Mouse (Mus musculus) forebrain, embryonic 13.5 days (tissue): Measurements from ENCODE around the gene Cpa2. TPM values are rescaled to one million over a fixed set of nuclear protein-coding genes. Genes with fewer than 3 reads are reported as not detected.

Experiments used
- ATAC-seq: fragments of 200-750 bp; cut with Nextera tagmentation; 2 replicates; pipeline ENCODE4 v1.8.0; 2017
- H3K27ac ChIP-seq: fragments of 300-500 bp; sonication (generic); 2 replicates; pipeline ENCODE4 v1.5.1; 2015; ENCODE audit warnings: inconsistent platforms, mild to moderate bottlenecking, moderate library complexity
- H3K27me3 ChIP-seq: fragments of 300-500 bp; sonication (generic); 2 replicates; pipeline ENCODE4 v1.6.1; 2015; ENCODE audit warnings: mild to moderate bottlenecking, inconsistent platforms
- H3K36me3 ChIP-seq: fragments of 300-500 bp; sonication (generic); 2 replicates; pipeline ENCODE4 v1.6.1; 2015; ENCODE audit warnings: mild to moderate bottlenecking, inconsistent platforms; ENCODE audit not compliant: poor library complexity, severe bottlenecking
- H3K4me1 ChIP-seq: fragments of 300-500 bp; sonication (generic); 2 replicates; pipeline ENCODE4 v1.6.1; 2015; ENCODE audit warnings: inconsistent platforms
- H3K4me2 ChIP-seq: fragments of 300-500 bp; sonication (generic); 2 replicates; pipeline ENCODE4 v1.6.1; 2015; ENCODE audit warnings: inconsistent platforms, mild to moderate bottlenecking, moderate library complexity
- H3K4me3 ChIP-seq: fragments of 300-500 bp; sonication (generic); 2 replicates; pipeline ENCODE4 v1.5.1; 2015; ENCODE audit warnings: mild to moderate bottlenecking, inconsistent platforms
- H3K9ac ChIP-seq: fragments of 300-500 bp; sonication (generic); 2 replicates; pipeline ENCODE4 v1.6.1; 2015; ENCODE audit warnings: mild to moderate bottlenecking, inconsistent platforms
- H3K9me3 ChIP-seq: fragments of 300-500 bp; sonication (generic); replicated peaks from 2 replicates; pipeline ENCODE4 v1.6.1; 2016; ENCODE audit warnings: inconsistent platforms
- WGBS: fragments of 180-500 bp; shearing (Covaris S2); methylation state at CpG from one replicate; pipeline ENCODE4 v1.1.7; 2015; 5-methylcytosine and 5-hydroxymethylcytosine counted together
- polyA plus RNA-seq: library from polyadenylated mRNA; unstranded; fragments of >200 nt; fragmentation: Nextera tagmentation; extraction: Ambion mirVana; gene quantifications from 2 replicates; pipeline ENCODE4 v1.2.1, GENCODE M21; 2015

Cpa2 gene
- polyA plus RNA-seq, 1 experiment from 2014 or later: 5.2 TPM

DNA sequence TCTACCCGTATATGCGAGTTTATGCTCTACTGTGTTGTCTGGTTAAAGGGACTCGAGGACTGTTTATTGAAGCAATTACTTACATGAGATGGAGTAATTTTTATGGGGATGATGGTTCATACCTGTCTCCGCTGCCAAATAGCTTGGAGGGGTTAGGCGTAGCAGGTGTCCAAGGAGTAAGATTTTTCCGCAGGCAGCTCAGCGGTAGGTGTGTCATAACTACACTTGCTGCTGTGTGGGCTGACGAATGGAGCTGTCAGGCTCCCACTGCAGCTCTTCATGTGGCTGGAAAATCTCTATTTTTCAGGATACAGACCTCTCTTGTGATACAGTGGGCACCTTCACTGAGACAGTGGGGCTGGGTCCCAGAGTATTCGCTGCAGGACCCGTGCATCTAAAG lies 27.9 kb downstream of the Cpa2 start:
- H3K36me3 ChIP-seq: no peaks in the 10 kb centered on the region
- ATAC-seq: no peak
- H3K27ac ChIP-seq: no peak overlapping the region
- WGBS: 88% methylated on average over 10 of the region's 10 CpGs
- H3K4me2 ChIP-seq: no peak overlapping the region
- no peaks in the 10 kb centered on the region for H3K9me3 ChIP-seq
- no peaks in the 10 kb centered on the region for H3K27me3 ChIP-seq
- H3K4me1 ChIP-seq: peaks cover 27% of the 10 kb centered on the region
- no peak overlapping the region for H3K9ac ChIP-seq
- no peak overlapping the region for H3K4me3 ChIP-seq

DNA sequence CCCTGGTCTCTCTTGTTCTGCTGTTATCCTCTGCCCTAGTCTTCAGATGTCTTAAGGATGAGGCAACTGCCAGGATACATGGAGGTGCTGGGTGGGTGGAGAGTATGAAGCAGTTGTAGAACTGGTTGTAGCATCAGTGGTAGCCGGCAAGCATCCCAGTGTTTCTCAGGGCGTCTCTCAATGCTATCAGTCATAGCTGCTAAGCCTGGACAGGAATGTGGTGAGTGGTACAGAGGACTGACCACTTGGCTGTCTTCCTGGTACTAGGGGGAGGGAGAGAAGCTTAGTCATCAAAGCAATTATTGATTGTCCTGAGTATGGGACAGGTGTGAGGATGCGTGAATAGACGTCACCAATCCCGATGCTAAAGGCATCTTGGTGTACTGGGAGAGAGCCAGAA lies 28.6 kb downstream of the Cpa2 start:
- H3K4me3 ChIP-seq: no peak overlapping the region
- no peaks in the 10 kb centered on the region for H3K36me3 ChIP-seq
- no peaks in the 10 kb centered on the region for H3K9me3 ChIP-seq
- no peak for ATAC-seq
- H3K27me3 ChIP-seq: no peaks in the 10 kb centered on the region
- H3K27ac ChIP-seq: no peak overlapping the region
- WGBS: 93% methylated on average over 5 of the region's 5 CpGs
- H3K4me1 ChIP-seq: peaks cover 34% of the 10 kb centered on the region
- no peak overlapping the region for H3K9ac ChIP-seq
- H3K4me2 ChIP-seq: no peak overlapping the region

DNA sequence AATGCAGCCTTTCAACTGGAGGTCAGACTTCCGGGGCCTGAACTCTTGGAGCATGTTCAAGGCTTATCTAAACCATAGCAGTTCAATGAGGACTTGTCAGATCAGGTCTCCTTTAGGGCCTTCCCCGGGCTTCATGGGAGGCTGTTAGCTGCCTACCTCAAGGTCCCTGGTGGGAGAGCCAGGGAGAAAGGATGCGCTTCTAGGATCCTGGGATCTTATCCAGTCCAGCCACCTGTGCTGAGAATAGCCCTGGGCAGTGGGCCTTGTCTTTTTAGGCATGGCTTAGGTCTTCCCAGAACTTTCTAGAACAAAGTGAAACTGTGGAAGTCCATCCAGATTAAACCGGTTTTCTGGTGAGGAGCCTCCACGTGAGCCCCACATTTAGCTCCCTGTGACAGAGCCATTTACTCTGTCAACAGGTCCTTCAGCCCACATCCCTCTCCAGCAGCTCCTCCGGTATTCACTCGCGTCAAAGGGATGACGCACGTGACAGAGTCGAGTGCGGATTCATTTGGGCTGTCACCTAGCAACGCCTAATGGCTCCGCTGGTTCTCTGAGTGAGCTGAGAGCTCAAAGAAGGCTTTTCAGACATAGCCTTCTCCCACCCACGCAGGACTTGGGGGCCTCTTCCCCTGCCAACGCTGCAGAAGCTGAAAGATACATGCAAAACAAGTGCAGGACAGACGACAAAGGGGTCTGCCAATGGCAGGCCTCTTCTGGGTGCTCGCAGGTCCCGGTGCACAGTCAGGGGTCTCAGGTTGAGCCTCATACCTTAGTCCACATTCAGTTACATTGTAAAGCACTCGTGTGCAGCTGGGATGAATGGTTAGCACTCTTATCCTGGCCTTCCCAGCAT lies 31.3 kb downstream of the Cpa2 start:
- peaks cover 35% of the 10 kb centered on the region for H3K4me1 ChIP-seq
- no peaks in the 10 kb centered on the region for H3K36me3 ChIP-seq
- 19% methylated on average over 20 of the region's 20 CpGs for WGBS
- H3K9me3 ChIP-seq: no peaks in the 10 kb centered on the region
- peak; percentile 96 for ATAC-seq
- no peak overlapping the region for H3K4me3 ChIP-seq
- no peaks in the 10 kb centered on the region for H3K27me3 ChIP-seq
- H3K27ac ChIP-seq: peak overlapping the region; percentile 87
- peak overlapping the region; percentile 42; the same call in 1 of the 2 replicates for H3K4me2 ChIP-seq
- no peak overlapping the region for H3K9ac ChIP-seq

DNA sequence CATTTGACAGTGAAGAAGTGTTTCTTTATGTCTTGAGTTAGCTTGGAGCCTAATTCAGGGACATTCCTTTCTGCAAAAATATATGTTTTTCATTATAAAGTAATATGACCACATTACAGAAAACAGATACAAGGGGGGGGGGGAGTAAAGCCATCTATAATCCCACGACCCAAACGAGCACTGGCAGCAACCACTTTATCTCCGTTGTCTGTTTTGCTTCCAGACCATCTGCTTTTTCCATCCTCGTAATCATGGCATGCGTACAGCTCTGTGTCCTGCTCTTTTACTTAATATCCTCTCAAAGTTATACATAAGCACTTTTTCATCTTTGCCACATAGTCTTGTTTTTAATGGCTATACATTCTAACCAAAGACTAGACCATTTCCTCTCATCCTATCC lies 32.0 kb downstream of the Cpa2 start:
- H3K4me1 ChIP-seq: peaks cover 31% of the 10 kb centered on the region
- H3K9me3 ChIP-seq: no peaks in the 10 kb centered on the region
- H3K4me2 ChIP-seq: no peak overlapping the region
- H3K27me3 ChIP-seq: no peaks in the 10 kb centered on the region
- H3K4me3 ChIP-seq: no peak overlapping the region
- 51% methylated on average over 5 of the region's 5 CpGs for WGBS
- H3K27ac ChIP-seq: peak overlapping the region; percentile 87
- no peaks in the 10 kb centered on the region for H3K36me3 ChIP-seq
- H3K9ac ChIP-seq: no peak overlapping the region
- ATAC-seq: no peak

DNA sequence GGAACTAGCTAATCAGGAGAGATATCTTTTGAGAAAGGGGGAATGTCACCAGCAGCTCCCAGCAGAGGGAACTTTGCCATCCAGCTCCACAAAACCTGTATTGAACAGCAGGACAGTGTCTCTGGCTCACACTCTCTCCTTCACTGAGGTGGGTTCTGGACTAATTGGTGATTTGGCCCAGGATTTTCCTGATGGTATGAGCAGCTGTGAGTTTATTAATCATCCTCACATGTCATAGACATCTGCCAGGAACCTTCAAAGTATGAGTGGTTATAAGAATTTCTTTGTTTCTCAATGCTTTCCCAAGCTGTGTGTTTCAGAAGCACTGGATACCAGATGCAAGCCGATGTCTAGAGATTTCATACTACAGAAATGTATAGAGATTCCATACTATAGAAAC lies 33.6 kb downstream of the Cpa2 start:
- no peak overlapping the region for H3K4me2 ChIP-seq
- no peaks in the 10 kb centered on the region for H3K36me3 ChIP-seq
- H3K4me3 ChIP-seq: no peak overlapping the region
- peak overlapping the region; percentile 58; the same call in 1 of the 2 replicates for H3K27ac ChIP-seq
- H3K9me3 ChIP-seq: no peaks in the 10 kb centered on the region
- no peak overlapping the region for H3K9ac ChIP-seq
- H3K27me3 ChIP-seq: no peaks in the 10 kb centered on the region
- 88% methylated on average over 1 of the region's 1 CpGs for WGBS
- H3K4me1 ChIP-seq: peaks cover 38% of the 10 kb centered on the region
- ATAC-seq: no peak

DNA sequence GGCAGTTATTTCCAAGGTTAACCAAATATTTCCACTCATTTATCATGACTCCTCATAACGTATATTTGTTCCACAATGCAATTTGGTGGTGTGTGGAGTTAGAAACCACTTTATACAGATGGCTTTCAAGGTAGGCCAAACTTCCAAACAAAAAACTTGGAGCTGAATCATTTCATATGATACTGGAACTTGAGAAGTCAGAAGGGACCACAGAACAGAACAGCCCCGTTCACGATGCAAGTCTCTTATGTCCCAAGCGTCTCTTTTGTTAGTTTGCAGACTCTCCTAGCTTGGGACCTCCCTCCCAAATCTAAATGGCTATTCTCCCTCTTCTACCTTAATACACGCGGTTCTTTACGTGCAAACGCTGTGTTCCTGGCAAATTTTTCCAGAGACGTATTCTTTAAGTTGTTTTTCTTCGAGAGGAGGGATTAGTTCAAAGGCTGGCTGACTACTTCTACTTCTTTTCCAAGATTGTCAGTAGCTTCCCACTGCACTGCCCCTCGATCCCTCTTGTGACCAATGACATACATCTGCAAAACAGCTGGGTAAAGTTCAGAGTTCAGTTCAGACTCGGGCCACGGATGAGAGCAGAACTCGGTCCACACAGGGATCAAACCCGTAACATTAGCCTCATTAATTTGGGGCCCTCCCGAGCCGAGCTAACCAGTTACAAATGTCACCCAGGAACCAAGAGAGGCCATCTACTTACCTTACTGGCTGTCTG lies 35.3 kb downstream of the Cpa2 start:
- Histone ChIP-seq H3K36me3 (no peaks in the 10 kb centered on the region), H3K27me3 (no peaks in the 10 kb centered on the region), H3K27ac (no peak overlapping the region), H3K4me1 (peaks cover 55% of the 10 kb centered on the region), H3K4me3 (no peak overlapping the region), H3K9me3 (no peaks in the 10 kb centered on the region), H3K4me2 (no peak overlapping the region), H3K9ac (no peak overlapping the region)
- 79% methylated on average over 17 of the region's 17 CpGs for WGBS
- ATAC-seq: no peak

DNA sequence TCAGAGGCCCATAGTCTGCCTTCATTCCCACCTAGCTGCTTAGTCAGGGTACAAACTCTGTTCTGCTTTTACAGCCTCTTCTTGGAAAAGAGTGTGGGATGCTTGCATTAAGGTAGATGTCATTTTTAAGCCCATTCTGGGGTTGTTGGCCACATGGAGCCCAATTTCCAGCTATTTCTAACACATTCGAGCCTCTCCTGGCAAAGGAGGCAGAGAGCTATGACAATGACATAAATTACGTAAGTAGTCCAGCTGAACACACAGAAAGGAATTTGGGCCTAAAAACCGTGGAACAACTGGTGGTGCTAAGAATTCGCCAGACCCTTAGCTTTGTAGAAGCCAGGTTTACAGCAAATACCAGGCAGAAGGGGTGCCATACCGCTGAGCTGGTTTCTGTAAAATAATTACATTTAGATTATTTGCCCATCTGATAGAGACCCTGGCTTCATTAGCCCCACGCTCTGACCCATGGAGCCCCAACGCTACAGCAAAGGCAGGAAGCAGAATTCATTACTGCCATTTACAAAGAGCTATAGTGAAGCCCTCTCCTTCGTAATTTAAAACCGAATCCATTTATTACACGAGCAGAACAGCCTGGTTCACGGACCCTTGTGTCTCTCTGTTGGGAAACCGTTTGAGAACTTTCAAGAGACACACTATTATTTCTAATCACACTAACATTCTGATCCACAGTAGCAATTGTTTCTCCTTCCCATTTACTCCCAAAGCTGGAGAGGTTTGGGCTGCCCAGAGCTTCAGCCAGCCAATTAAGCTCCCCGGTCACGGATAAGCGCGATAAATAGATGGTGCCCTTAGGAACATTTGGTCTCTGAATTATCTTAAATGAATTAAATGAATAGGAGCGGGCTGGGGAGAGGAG lies 38.8 kb downstream of the Cpa2 start:
- Histone ChIP-seq H3K4me1 (peaks cover 27% of the 10 kb centered on the region), H3K4me2 (peak overlapping the region; percentile 45), H3K27me3 (no peaks in the 10 kb centered on the region), H3K9me3 (no peaks in the 10 kb centered on the region), H3K27ac (peak overlapping the region; percentile 87), H3K9ac (peak overlapping the region; percentile 50), H3K36me3 (no peaks in the 10 kb centered on the region), H3K4me3 (no peak overlapping the region)
- ATAC-seq: peak; percentile 73
- WGBS: 21% methylated on average over 17 of the region's 17 CpGs

DNA sequence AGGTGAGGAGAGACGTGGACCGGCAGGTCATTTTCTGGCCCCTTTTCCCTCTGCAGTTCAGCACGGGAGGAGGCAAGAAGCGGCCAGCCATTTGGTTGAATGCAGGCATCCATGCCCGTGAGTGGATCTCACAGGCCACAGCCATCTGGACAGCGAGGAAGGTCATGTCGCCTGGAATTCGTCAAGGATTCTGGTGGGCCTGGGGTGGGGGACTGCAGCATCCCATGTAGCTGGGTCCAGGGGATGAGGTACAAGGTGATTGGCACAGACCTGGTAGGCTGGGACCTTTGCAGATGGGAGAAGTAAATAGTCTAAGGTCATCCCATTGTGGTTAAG lies 39.4 kb downstream of the Cpa2 start:
- H3K9ac ChIP-seq: peak overlapping the region; percentile 50
- H3K9me3 ChIP-seq: no peaks in the 10 kb centered on the region
- H3K27me3 ChIP-seq: no peaks in the 10 kb centered on the region
- H3K4me1 ChIP-seq: peaks cover 27% of the 10 kb centered on the region
- peak overlapping the region; percentile 87 for H3K27ac ChIP-seq
- peak; percentile 62 for ATAC-seq
- WGBS: 19% methylated on average over 8 of the region's 8 CpGs
- H3K36me3 ChIP-seq: no peaks in the 10 kb centered on the region
- peak overlapping the region; percentile 45 for H3K4me2 ChIP-seq
- no peak overlapping the region for H3K4me3 ChIP-seq

DNA sequence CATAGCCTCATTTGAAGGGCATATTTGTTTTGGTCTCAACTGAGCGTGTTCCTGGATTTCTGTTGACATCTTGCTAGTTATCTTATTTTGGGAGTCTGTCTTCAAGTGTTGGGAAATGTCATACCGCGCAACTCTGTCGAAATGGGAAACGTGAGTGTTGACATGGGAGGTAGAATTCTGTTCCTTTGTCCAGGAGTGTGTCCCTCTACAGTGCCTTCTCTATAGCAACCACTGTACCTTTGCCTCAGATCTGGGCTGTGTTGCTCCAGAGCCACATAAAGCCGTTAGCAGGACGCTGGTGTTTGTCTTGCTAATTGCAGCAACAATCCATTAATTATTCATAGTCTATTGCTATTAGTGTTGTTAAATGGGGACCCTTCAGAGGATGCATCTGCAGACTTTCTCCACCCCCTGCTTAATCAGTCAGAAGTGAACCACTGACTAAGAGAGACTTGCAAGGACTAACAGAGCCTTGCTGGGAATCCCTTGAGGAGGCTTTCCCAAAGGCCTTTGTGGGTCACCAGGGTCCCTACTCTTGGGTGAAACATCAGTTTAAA lies 45.6 kb downstream of the Cpa2 start:
- H3K4me1 ChIP-seq: peaks cover 14% of the 10 kb centered on the region
- no peaks in the 10 kb centered on the region for H3K36me3 ChIP-seq
- H3K9ac ChIP-seq: no peak overlapping the region
- 60% methylated on average over 7 of the region's 7 CpGs for WGBS
- 0 out of 2 replicates have a peak, but pooled peaks have one; percentile 51 for ATAC-seq
- H3K9me3 ChIP-seq: no peaks in the 10 kb centered on the region
- peak overlapping the region; percentile 35; the same call in 1 of the 2 replicates for H3K27ac ChIP-seq
- no peak overlapping the region for H3K4me2 ChIP-seq
- H3K4me3 ChIP-seq: no peak overlapping the region
- no peaks in the 10 kb centered on the region for H3K27me3 ChIP-seq

DNA sequence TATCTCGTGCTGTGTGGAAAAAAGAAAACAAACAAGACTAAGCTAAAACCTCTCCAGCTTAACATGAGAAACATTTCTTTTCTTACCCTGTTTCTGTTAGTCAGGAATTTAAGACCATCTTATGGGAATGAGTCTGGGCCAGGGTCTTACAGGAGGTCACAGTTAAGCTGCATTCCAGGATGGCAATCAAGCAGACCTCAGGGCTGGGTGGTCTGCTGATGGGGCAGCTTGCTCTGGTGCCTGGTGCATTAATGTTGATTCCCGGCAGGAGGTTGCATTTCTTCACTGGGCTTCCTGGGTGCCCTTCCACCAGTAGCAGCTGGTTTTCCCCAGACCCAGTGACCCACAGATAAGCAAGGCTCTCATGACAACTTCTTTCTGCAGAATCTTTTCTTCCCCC lies 48.4 kb downstream of the Cpa2 start:
- Histone ChIP-seq H3K4me1 (peaks cover 11% of the 10 kb centered on the region), H3K4me2 (no peak overlapping the region), H3K9me3 (no peaks in the 10 kb centered on the region), H3K27me3 (no peaks in the 10 kb centered on the region), H3K4me3 (no peak overlapping the region), H3K27ac (no peak overlapping the region), H3K9ac (no peak overlapping the region), H3K36me3 (no peaks in the 10 kb centered on the region)
- 55% methylated on average over 2 of the region's 2 CpGs for WGBS
- no peak for ATAC-seq

DNA sequence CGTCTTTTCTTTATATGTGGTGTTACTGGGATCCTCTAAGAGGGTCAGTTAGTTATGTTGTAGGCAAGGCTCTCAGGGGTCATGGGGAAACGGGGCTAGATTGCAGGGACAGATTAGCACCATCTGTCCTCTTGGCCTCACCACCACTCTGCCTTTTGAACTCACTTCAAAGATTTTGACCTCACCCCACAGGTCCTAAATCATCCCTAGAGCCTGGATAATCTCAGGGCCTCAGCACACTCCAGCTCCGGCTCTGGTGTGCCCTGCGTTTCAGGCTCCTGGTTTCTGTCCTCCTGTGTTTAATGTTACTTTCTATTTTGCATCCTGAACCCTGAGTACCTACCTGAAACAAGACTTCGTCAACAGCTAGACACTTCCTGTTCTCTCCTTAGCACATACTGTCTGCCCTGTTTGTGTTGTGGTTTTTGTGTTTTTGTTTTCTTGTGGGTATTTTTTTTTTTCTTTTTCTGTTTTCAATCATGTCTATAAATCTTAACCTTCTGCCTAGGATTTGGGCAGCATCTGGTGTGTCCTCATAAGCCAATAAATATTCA lies 50.5 kb downstream of the Cpa2 start:
- 86% methylated on average over 5 of the region's 5 CpGs for WGBS
- no peaks in the 10 kb centered on the region for H3K9me3 ChIP-seq
- no peak overlapping the region for H3K27ac ChIP-seq
- H3K4me3 ChIP-seq: no peak overlapping the region
- no peak for ATAC-seq
- H3K27me3 ChIP-seq: no peaks in the 10 kb centered on the region
- no peak overlapping the region for H3K4me2 ChIP-seq
- peaks cover 7% of the 10 kb centered on the region for H3K4me1 ChIP-seq
- H3K9ac ChIP-seq: no peak overlapping the region
- H3K36me3 ChIP-seq: no peaks in the 10 kb centered on the region
